Mouse (Mus musculus) kidney, adult 2 months (tissue): ENCODE measurements around the gene Nrxn3. TPM values are rescaled to one million over a fixed set of nuclear protein-coding genes. Genes with fewer than 3 reads are reported as not detected.

ENCODE experiments used
- DNase-seq: peaks from one replicate; pipeline ENCODE4 v3.0.0; 2021
- H3K27ac ChIP-seq: fragments of 200-500 bp; 2 replicates; pipeline ENCODE4 v1.5.1; 2012; ENCODE audit warnings: low read depth, low read length, control low read depth, inconsistent platforms; ENCODE audit not compliant: insufficient read depth
- H3K27me3 ChIP-seq: fragments of 200-500 bp; replicated peaks from 2 replicates; pipeline ENCODE4 v1.6.1; 2012; ENCODE audit warnings: mild to moderate bottlenecking, moderate library complexity, low read length, inconsistent platforms; ENCODE audit not compliant: control insufficient read depth, insufficient read depth
- H3K36me3 ChIP-seq: fragments of 200-500 bp; 2 replicates; pipeline ENCODE4 v1.6.1; 2012; ENCODE audit warnings: mild to moderate bottlenecking, moderate library complexity, low read length, inconsistent platforms; ENCODE audit not compliant: control insufficient read depth, insufficient read depth
- H3K4me1 ChIP-seq: fragments of 200-500 bp; 2 replicates; pipeline ENCODE4 v1.6.1; 2011; ENCODE audit warnings: low read length; ENCODE audit not compliant: control insufficient read depth, insufficient read depth
- H3K4me3 ChIP-seq: fragments of 200-500 bp; 2 replicates; pipeline ENCODE4 v1.5.1; 2011; ENCODE audit warnings: mild to moderate bottlenecking, low read depth, low read length, control low read depth; ENCODE audit not compliant: insufficient read depth
- CTCF ChIP-seq: fragments of 200-500 bp; conservative IDR thresholded peaks from 2 replicates; pipeline ENCODE4 v1.5.1; 2011; ENCODE audit warnings: low read depth, mild to moderate bottlenecking, control low read depth, low read length, moderate library complexity, mixed read lengths; ENCODE audit not compliant: insufficient read depth, insufficient read length
- POLR2A ChIP-seq: fragments of 200-500 bp; IDR thresholded peaks from one replicate; pipeline ENCODE4 v1.6.1; 2011; ENCODE audit warnings: low read depth, low read length, control low read depth
- WGBS: fragments of 180-500 bp; shearing (Covaris S2); methylation state at CpG from one replicate; pipeline ENCODE4 v1.1.7; 2018; 5-methylcytosine and 5-hydroxymethylcytosine counted together
- polyA plus RNA-seq: library from polyadenylated mRNA; depleted of rRNA; stranded (reverse); fragments of >200 nt; gene quantifications from 2 replicates; pipeline ENCODE4 v1.2.3, GENCODE M21; 2012

Gene Nrxn3
- polyA plus RNA-seq, 1 experiment, result 0.39 TPM

GRCm38 (mm10) chr12:89516046-89516445 lies 793.4 kb downstream of the Nrxn3 start:
- no peaks in the 10 kb centered on the region for H3K27me3 ChIP-seq
- no peak overlapping the region for H3K27ac ChIP-seq
- no peak for TF ChIP-seq POLR2A
- no peak for TF ChIP-seq CTCF
- no peaks in the 10 kb centered on the region for H3K4me1 ChIP-seq
- 76% methylated on average over 6 of the region's 6 CpGs for WGBS
- no peak for DNase-seq
- no peaks in the 10 kb centered on the region for H3K36me3 ChIP-seq
- H3K4me3 ChIP-seq, result no peak overlapping the region

GRCm38 (mm10) chr12:89530679-89531350 lies 808.1 kb downstream of the Nrxn3 start:
- Histone ChIP-seq H3K27me3 (no peaks in the 10 kb centered on the region), H3K4me3 (no peak overlapping the region), H3K36me3 (no peaks in the 10 kb centered on the region), H3K27ac (no peak overlapping the region), H3K4me1 (no peaks in the 10 kb centered on the region)
- WGBS, result 22% methylated on average over 4 of the region's 4 CpGs
- DNase-seq, result no peak
- no peak for TF ChIP-seq CTCF
- TF ChIP-seq POLR2A, result no peak

GRCm38 (mm10) chr12:89551291-89551690 lies 828.6 kb downstream of the Nrxn3 start:
- H3K4me3 ChIP-seq, result no peak overlapping the region
- H3K27ac ChIP-seq, result no peak overlapping the region
- no peaks in the 10 kb centered on the region for H3K27me3 ChIP-seq
- H3K36me3 ChIP-seq, result no peaks in the 10 kb centered on the region
- TF ChIP-seq CTCF (no peak), POLR2A (no peak)
- 81% methylated on average over 2 of the region's 2 CpGs for WGBS
- no peaks in the 10 kb centered on the region for H3K4me1 ChIP-seq
- no peak for DNase-seq

GRCm38 (mm10) chr12:89553223-89553880 lies 830.7 kb downstream of the Nrxn3 start:
- H3K27me3 ChIP-seq, result no peaks in the 10 kb centered on the region
- no peak for DNase-seq
- no peak overlapping the region for H3K27ac ChIP-seq
- no peaks in the 10 kb centered on the region for H3K4me1 ChIP-seq
- no peaks in the 10 kb centered on the region for H3K36me3 ChIP-seq
- WGBS, result 29% methylated on average over 4 of the region's 4 CpGs
- TF ChIP-seq CTCF (no peak), POLR2A (no peak)
- H3K4me3 ChIP-seq, result no peak overlapping the region

- Histone ChIP-seq H3K36me3 (no peaks in the 10 kb centered on the region), H3K27ac (no peak overlapping the region), H3K4me1 (no peaks in the 10 kb centered on the region), H3K27me3 (no peaks in the 10 kb centered on the region), H3K4me3 (no peak overlapping the region)
- TF ChIP-seq POLR2A (no peak), CTCF (no peak)
- WGBS, result 81% methylated on average over 2 of the region's 2 CpGs
- no peak for DNase-seq
These were observed 831.5 kb downstream of the Nrxn3 start for GRCm38 (mm10) chr12:89554171-89554570.

DNA sequence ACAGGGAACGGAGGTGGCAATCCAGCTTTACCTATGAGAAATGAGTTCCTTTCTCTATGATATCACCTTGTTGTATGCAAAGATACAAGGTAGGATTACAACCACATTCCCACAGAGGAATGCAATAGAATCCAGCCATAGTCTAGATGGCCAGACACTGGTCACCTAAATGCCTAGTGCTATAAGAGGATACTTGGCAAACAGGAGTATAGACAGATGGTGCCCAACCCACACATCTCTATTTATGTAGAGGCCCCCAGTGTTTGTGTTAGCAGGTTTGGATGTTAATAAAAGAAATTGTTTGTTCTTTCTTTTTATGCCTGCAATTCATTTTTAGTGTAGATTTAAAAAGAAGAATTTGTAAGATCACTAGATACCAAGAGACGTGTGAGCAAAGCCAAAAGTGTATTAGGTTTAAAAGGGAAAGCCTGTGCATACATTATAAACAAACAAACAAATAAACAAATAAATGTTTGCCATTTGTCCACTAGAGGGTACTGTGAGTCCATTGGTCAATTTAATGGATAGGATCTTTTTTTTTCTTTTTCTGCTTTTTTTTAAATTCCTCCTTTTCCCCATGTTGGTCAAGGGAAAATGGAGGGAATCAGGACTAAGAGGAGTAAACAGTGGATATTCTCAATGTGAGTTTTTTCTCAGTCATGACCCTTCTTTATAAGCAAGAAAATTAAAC lies 832.2 kb downstream of the Nrxn3 start:
- Histone ChIP-seq H3K36me3 (no peaks in the 10 kb centered on the region), H3K4me3 (no peak overlapping the region), H3K27ac (no peak overlapping the region), H3K4me1 (no peaks in the 10 kb centered on the region), H3K27me3 (no peaks in the 10 kb centered on the region)
- TF ChIP-seq CTCF, result no peak
- no peak for TF ChIP-seq POLR2A
- WGBS, result 62% methylated on average over 2 of the region's 2 CpGs
- no peak for DNase-seq

GRCm38 (mm10) chr12:89558921-89559320 lies 836.2 kb downstream of the Nrxn3 start:
- Histone ChIP-seq H3K27me3 (no peaks in the 10 kb centered on the region), H3K36me3 (no peaks in the 10 kb centered on the region), H3K4me1 (no peaks in the 10 kb centered on the region), H3K4me3 (no peak overlapping the region), H3K27ac (no peak overlapping the region)
- no peak for DNase-seq
- TF ChIP-seq CTCF (no peak), POLR2A (no peak)
- WGBS, result 75% methylated on average over 1 of the region's 1 CpGs
